Mouse (Mus musculus) CH12.LX (cell line): ENCODE data around the gene Stx5a.

ENCODE experiments used
- ETS1 ChIP-seq: conservative IDR thresholded peaks from 2 replicates; pipeline ENCODE4 v1.6.1; 2012; ENCODE audit warnings: low read depth, mild to moderate bottlenecking, inconsistent platforms, low read length, improper control_type of control experiment, moderate library complexity
- MAZ ChIP-seq: IDR thresholded peaks from 2 replicates; pipeline ENCODE4 v1.6.1; 2012; ENCODE audit warnings: low read depth, mild to moderate bottlenecking, inconsistent platforms, low read length, improper control_type of control experiment, moderate library complexity
- POLR2AphosphoS2 ChIP-seq: IDR thresholded peaks from 2 replicates; pipeline ENCODE4 v1.6.1; 2011; ENCODE audit warnings: low read depth, low read length, improper control_type of control experiment

- no peak for TF ChIP-seq MAZ
- TF ChIP-seq ETS1 = no peak
- no peak for TF ChIP-seq POLR2AphosphoS2
Measured at GRCm38 (mm10) chr19:8758899-8759298, 17.7 kb downstream of the Stx5a start.
